Mouse (Mus musculus) adrenal gland, postnatal 0 days (tissue): Measurements from ENCODE around the gene Tnrc6a. TPM values are rescaled to one million over a fixed set of nuclear protein-coding genes. Genes with fewer than 3 reads are reported as not detected.

ENCODE experiments used
- polyA plus RNA-seq: library from polyadenylated mRNA; unstranded; fragments of >200 nt; fragmentation: Nextera tagmentation; extraction: Ambion mirVana; gene quantifications from 2 replicates; pipeline ENCODE4 v1.2.1, GENCODE M21; 2015

Gene Tnrc6a
- 36.4 and 49.1 TPM in 2 replicates for polyA plus RNA-seq

GRCm38 (mm10) chr7:123123665-123124298, at the start of gene Tnrc6a:
Gene Tnrc6a (plus strand): TSS chr7:123123885.

GRCm38 (mm10) chr7:123214365-123215075, 90.8 kb downstream of the Tnrc6a start, which contains the start of gene Slc5a11:
Gene Slc5a11 (plus strand): TSS chr7:123214780.

Other genes starting within 250 kb of the Tnrc6a start
- 16.7 and 21.3 TPM in 2 replicates for gene Rbbp6, start 158.2 kb upstream of the Tnrc6a start, polyA plus RNA-seq
- 0.15 and 0.28 TPM in 2 replicates for gene Slc5a11, start 90.9 kb downstream of the Tnrc6a start, polyA plus RNA-seq
- 40.7 and 43.2 TPM in 2 replicates for gene Lcmt1, start 245.9 kb downstream of the Tnrc6a start, polyA plus RNA-seq
- 19.9 and 25.8 TPM in 2 replicates for gene Arhgap17, start 246.0 kb downstream of the Tnrc6a start, polyA plus RNA-seq